Mouse (Mus musculus) left cerebral cortex, postnatal 25 days (tissue): ENCODE results near the gene Zscan25. TPM values are rescaled to one million over a fixed set of nuclear protein-coding genes. Genes with fewer than 3 reads are reported as not detected.

Experiments used
- total RNA-seq, 2 experiments: library from RNA; stranded (reverse); gene quantifications; 2 replicates each; pipeline ENCODE4 v1.2.3; 2021

Gene Zscan25
- total RNA-seq, 2 experiments from 2014 or later = 17.2 to 19.1 TPM

Other genes with a start within 250 kb of the Zscan25 start
- gene Gm4871, start 247.7 kb upstream of the Zscan25 start, total RNA-seq = not detected
- gene 1700018F24Rik, start 237.5 kb upstream of the Zscan25 start, total RNA-seq = not detected
- 100 to 1,000 TPM; 203 to 205 TPM for gene Arpc1a, start 196.7 kb upstream of the Zscan25 start, total RNA-seq
- gene Kpna7, start 196.5 kb upstream of the Zscan25 start, total RNA-seq = not detected
- gene Arpc1b, start 166.3 kb upstream of the Zscan25 start, total RNA-seq = 10 to 100 TPM; 23.0 to 25.1 TPM
- gene Pdap1, start 140.3 kb upstream of the Zscan25 start, total RNA-seq = 10 to 100 TPM; 89.7 to 91.5 TPM
- gene Bud31, start 140.1 kb upstream of the Zscan25 start, total RNA-seq = 10 to 100 TPM; 81.0 to 85.3 TPM
- gene Ptcd1, start 113.4 kb upstream of the Zscan25 start, total RNA-seq = 10 to 100 TPM; 18.8 to 19.8 TPM
- gene Cpsf4, start 113.3 kb upstream of the Zscan25 start, total RNA-seq = 10 to 100 TPM; 21.4 to 21.7 TPM
- gene Atp5j2, start 88.4 kb upstream of the Zscan25 start, total RNA-seq = 100 to 1,000 TPM; 262 to 266 TPM
- 10 to 100 TPM; 11.5 to 12.6 TPM for gene Zkscan14, start 78.6 kb upstream of the Zscan25 start, total RNA-seq
- gene Zkscan5, start 75.9 kb upstream of the Zscan25 start, total RNA-seq = 10 to 100 TPM; 10.2 to 11.7 TPM
- gene Zfp655, start 48.8 kb upstream of the Zscan25 start, total RNA-seq = 10 to 100 TPM; 29.9 to 32.5 TPM
- not detected for gene Cyp3a57, start 64.8 kb downstream of the Zscan25 start, total RNA-seq
- not detected for gene Cyp3a16, start 189.2 kb downstream of the Zscan25 start, total RNA-seq